Mouse (Mus musculus): ENCODE data around the gene Dcbld2. TPM values are rescaled to one million over a fixed set of nuclear protein-coding genes. Genes with fewer than 3 reads are reported as not detected.

Dcbld2 gene
- total RNA-seq (2021) (10 to 100 TPM in 1 of 2 experiments, 1 to 10 TPM in 1; 9.9 to 14.0 TPM), polyA plus RNA-seq (2012; rRNA removed) (4.2 and 4.4 TPM in 2 replicates)
- long read RNA-seq, full-length matches to known transcripts, result 5 of 7 reads
- long read RNA-seq, partial matches to known transcripts, result 1 of 7 reads
- long read RNA-seq, other reads (novel, unspliced or antisense), result 1 of 7 reads

- DNase-seq, result peak; percentile 98
These were observed at the start of gene Dcbld2 for GRCm38 (mm10) chr16:58408062-58408486. Dcbld2 (plus strand) TSS chr16:58408443.

GRCm38 (mm10) chr16:58377170-58377569, 31.1 kb upstream of the Dcbld2 start:
- no peak for DNase-seq

- DNase-seq, result no peak
These were observed 30.3 kb upstream of the Dcbld2 start for GRCm38 (mm10) chr16:58377756-58378503.

GRCm38 (mm10) chr16:58386241-58386757, 21.9 kb upstream of the Dcbld2 start:
- no peak for DNase-seq

GRCm38 (mm10) chr16:58389143-58389755, 19.0 kb upstream of the Dcbld2 start:
- no peak for DNase-seq

GRCm38 (mm10) chr16:58393036-58393435, 15.2 kb upstream of the Dcbld2 start:
- no peak for DNase-seq

- no peak for DNase-seq
These were observed 14.1 kb upstream of the Dcbld2 start for GRCm38 (mm10) chr16:58394156-58394555.

GRCm38 (mm10) chr16:58398604-58399003, 9.6 kb upstream of the Dcbld2 start:
- DNase-seq, result no peak

GRCm38 (mm10) chr16:58401079-58401478, 7.2 kb upstream of the Dcbld2 start:
- no peak for DNase-seq

GRCm38 (mm10) chr16:58404665-58405064, 3.6 kb upstream of the Dcbld2 start:
- DNase-seq, result no peak

GRCm38 (mm10) chr16:58405271-58405670, 3.0 kb upstream of the Dcbld2 start:
- DNase-seq, result no peak

GRCm38 (mm10) chr16:58408487-58409281, 441 bp downstream of the Dcbld2 start:
- peak; percentile 62 for DNase-seq

GRCm38 (mm10) chr16:58409825-58410224, 1.6 kb downstream of the Dcbld2 start:
- no peak for DNase-seq

GRCm38 (mm10) chr16:58414801-58415200, 6.6 kb downstream of the Dcbld2 start:
- no peak for DNase-seq

GRCm38 (mm10) chr16:58415500-58415899, 7.3 kb downstream of the Dcbld2 start:
- DNase-seq, result no peak

GRCm38 (mm10) chr16:58421696-58422354, 13.6 kb downstream of the Dcbld2 start:
- DNase-seq, result no peak

GRCm38 (mm10) chr16:58430246-58430645, 22.0 kb downstream of the Dcbld2 start:
- no peak for DNase-seq

GRCm38 (mm10) chr16:58432384-58432783, 24.1 kb downstream of the Dcbld2 start:
- DNase-seq, result no peak

- DNase-seq, result no peak
These were observed 36.5 kb downstream of the Dcbld2 start for GRCm38 (mm10) chr16:58444735-58445134.

- no peak for DNase-seq
These were observed 38.3 kb downstream of the Dcbld2 start for GRCm38 (mm10) chr16:58446281-58447259.
